Mouse (Mus musculus) heart, postnatal 0 days (tissue): ENCODE data around the gene Dgka.

Experiments used
- CTCF ChIP-seq: IDR thresholded peaks from 2 replicates; pipeline ENCODE4 v1.5.1; 2016; ENCODE audit warnings: antibody characterized with exemption, control low read depth, low read depth
- EP300 ChIP-seq: IDR thresholded peaks from 2 replicates; pipeline ENCODE4 v1.6.1; 2016; ENCODE audit warnings: antibody characterized with exemption, low read depth

DNA sequence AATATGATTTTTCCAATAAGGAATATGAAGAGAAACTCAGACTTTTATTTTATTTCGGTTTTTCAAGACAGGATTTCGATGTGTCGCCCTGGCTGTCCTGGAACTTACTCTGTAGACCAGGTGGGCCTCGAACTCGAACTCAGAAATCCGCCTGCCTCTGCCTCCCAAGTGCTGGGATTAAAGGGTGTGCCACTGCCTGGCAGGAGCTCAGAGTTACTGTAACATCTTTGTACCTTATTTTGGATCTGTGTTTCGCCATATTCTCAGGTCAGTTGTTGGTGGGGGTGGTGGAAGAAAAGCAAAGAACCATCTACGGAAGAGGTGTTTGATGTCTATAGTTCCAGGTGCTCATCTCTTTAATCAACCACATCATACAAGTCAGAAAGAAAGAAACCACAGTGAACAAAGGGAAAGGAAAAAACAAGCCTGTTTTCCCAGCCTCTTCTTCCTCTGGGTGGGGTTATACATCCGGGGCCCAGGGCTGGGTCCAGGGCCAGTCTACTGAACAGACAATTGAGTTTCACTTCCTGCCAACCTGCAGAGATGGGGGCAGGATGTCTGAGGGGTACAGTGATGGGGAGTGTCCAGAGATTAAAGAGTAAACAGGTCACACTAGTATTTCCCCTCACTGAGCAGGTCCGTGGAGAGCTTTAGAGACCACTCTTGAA lies 1.4 kb upstream of the Dgka start:
- TF ChIP-seq CTCF, result no peak
- TF ChIP-seq EP300, result no peak
